Mouse (Mus musculus): ENCODE measurements around the gene 4930519P11Rik. TPM values are rescaled to one million over a fixed set of nuclear protein-coding genes. Genes with fewer than 3 reads are reported as not detected.

Gene 4930519P11Rik
- polyA plus RNA-seq, 1 experiment from 2014 or later = 0.40 TPM

- H3K4me2 ChIP-seq (ENCODE audit: low read depth, low read length) = peak within 1 kb of the TSS; percentile 79
- H3K36me3 ChIP-seq (replicated peaks; ENCODE audit: insufficient read depth, low read length) = 0 out of 2 replicates have a peak, but pooled peaks cover 3% of the 10 kb centered on the region
- peak within 1 kb of the TSS; percentile 91 for H3K9ac ChIP-seq (replicated peaks)
- DNase-seq (peak; percentile 97), ATAC-seq (peak; percentile 98)
- H3K4me3 ChIP-seq (ENCODE audit: low read depth, low read length) = peak within 1 kb of the TSS; percentile 80
- TF ChIP-seq EP300 (IDR thresholded peaks at IDR 0.05; ENCODE audit: low read depth) (peak; percentile 35; the same call in 1 of the 2 replicates), CTCF (IDR thresholded peaks at IDR 0.05; ENCODE audit: low read depth) (no peak)
- H3K4me1 ChIP-seq (ENCODE audit: insufficient read depth) = peaks cover 19% of the 10 kb centered on the region
- H3K27me3 ChIP-seq (ENCODE audit: insufficient read depth, low read length) = no peaks in the 10 kb centered on the region
- 2% methylated on average over 13 of the region's 13 CpGs for WGBS (ENCODE audit: insufficient replicate concordance)
- peak within 1 kb of the TSS; percentile 99 for H3K27ac ChIP-seq (ENCODE audit: low read depth)
- H3K9me3 ChIP-seq (ENCODE audit: low read length) = no peaks in the 10 kb centered on the region
These were observed 9.5 kb downstream of the 4930519P11Rik start, which contains the start of gene Pxmp4 for GRCm38 (mm10) chr2:154603638-154604153. Pxmp4 (minus strand) TSS chr2:154603708.

DNA sequence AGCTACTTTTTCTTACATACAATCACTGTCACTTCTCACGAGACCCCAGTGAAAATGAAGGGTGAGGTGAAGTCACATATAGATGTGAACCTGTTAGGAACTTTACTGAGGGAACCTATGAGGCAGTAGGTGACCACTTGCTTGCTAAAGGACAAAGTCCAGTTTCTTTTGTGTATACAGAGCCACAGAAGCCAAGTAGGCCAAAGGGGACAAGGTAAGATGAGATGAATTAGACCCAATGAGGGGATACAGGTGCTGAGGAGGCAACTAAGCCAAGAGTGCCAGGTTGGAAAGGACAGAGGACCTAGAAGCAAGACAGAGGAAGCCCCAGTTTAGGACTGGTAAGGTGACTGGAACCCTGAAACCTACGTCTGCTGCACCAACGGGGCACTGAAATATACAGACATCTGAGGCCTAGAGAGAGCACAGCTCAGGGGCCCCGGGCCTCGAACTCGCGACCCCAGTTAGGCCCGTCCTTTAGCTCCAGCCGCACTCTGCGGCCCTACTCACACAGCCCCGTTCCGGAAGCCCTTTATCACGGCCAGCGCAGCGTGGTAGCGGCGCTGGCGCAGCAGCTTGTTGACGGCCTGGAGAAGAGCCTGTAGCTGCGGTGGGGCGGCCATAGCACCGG lies 10.1 kb downstream of the 4930519P11Rik start:
- peaks cover 15% of the 10 kb centered on the region for H3K4me1 ChIP-seq (ENCODE audit: insufficient read depth)
- DNase-seq = no peak
- peaks cover 5% of the 10 kb centered on the region; the same call in 1 of the 2 replicates for H3K36me3 ChIP-seq (replicated peaks; ENCODE audit: insufficient read depth, low read length)
- TF ChIP-seq CTCF (IDR thresholded peaks at IDR 0.05; ENCODE audit: low read depth) = no peak
- peak; percentile 44; the same call in 1 of the 2 replicates for TF ChIP-seq EP300 (IDR thresholded peaks at IDR 0.05; ENCODE audit: low read depth)
- peak overlapping the region; percentile 99 for H3K27ac ChIP-seq (ENCODE audit: low read depth)
- H3K9me3 ChIP-seq (ENCODE audit: low read length) = no peaks in the 10 kb centered on the region
- H3K27me3 ChIP-seq (ENCODE audit: insufficient read depth, low read length) = no peaks in the 10 kb centered on the region
- peak overlapping the region; percentile 80 for H3K4me3 ChIP-seq (ENCODE audit: low read depth, low read length)
- ATAC-seq = peak; percentile 53
- H3K9ac ChIP-seq (replicated peaks) = peak overlapping the region; percentile 91
- WGBS (ENCODE audit: insufficient replicate concordance) = 6% methylated on average over 22 of the region's 22 CpGs
- peak overlapping the region; percentile 79 for H3K4me2 ChIP-seq (ENCODE audit: low read depth, low read length)

- 59% methylated on average over 3 of the region's 3 CpGs for WGBS (ENCODE audit: insufficient replicate concordance)
- Histone ChIP-seq H3K27ac (ENCODE audit: low read depth) (peak overlapping the region; percentile 99), H3K27me3 (ENCODE audit: insufficient read depth, low read length) (no peaks in the 10 kb centered on the region), H3K9me3 (ENCODE audit: low read length) (no peaks in the 10 kb centered on the region), H3K36me3 (replicated peaks; ENCODE audit: insufficient read depth, low read length) (peaks cover 8% of the 10 kb centered on the region; the same call in 1 of the 2 replicates), H3K9ac (replicated peaks) (no peak overlapping the region), H3K4me2 (ENCODE audit: low read depth, low read length) (peak overlapping the region; percentile 79), H3K4me1 (ENCODE audit: insufficient read depth) (peaks cover 18% of the 10 kb centered on the region), H3K4me3 (ENCODE audit: low read depth, low read length) (no peak overlapping the region)
- ATAC-seq (peak; percentile 9; the same call in 1 of the 2 replicates), DNase-seq (peak; percentile 61)
- TF ChIP-seq CTCF (IDR thresholded peaks at IDR 0.05; ENCODE audit: low read depth) (no peak), EP300 (IDR thresholded peaks at IDR 0.05; ENCODE audit: low read depth) (peak; percentile 71; the same call in 1 of the 2 replicates)
These were observed 11.9 kb downstream of the 4930519P11Rik start for GRCm38 (mm10) chr2:154601324-154601723.

DNA sequence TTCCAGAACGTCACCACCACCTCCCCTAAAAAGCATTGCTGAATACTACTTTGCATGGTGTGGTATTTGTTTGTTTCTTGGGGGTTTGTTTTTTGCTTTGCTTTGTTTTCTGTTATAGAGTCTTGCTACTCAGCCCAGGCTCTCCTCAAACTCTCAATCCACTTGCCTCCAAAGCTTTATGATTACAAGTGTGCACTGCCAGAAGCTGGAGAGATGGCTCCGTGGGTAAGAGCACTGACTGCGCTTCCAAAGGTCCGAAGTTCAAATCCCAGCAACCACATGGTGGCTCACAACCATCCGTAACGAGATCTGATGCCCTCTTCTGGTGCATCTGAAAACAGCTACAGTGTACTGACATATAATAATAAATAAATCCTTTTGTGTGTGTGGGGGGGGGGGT lies 12.7 kb downstream of the 4930519P11Rik start:
- 56% methylated on average over 6 of the region's 6 CpGs for WGBS (ENCODE audit: insufficient replicate concordance)
- ATAC-seq (no peak), DNase-seq (no peak)
- Histone ChIP-seq H3K27me3 (ENCODE audit: insufficient read depth, low read length) (no peaks in the 10 kb centered on the region), H3K4me1 (ENCODE audit: insufficient read depth) (peaks cover 18% of the 10 kb centered on the region), H3K9ac (replicated peaks) (no peak overlapping the region), H3K4me2 (ENCODE audit: low read depth, low read length) (peak overlapping the region; percentile 31), H3K27ac (ENCODE audit: low read depth) (peak overlapping the region; percentile 26; the same call in 1 of the 2 replicates), H3K36me3 (replicated peaks; ENCODE audit: insufficient read depth, low read length) (peaks cover 15% of the 10 kb centered on the region), H3K4me3 (ENCODE audit: low read depth, low read length) (no peak overlapping the region), H3K9me3 (ENCODE audit: low read length) (no peaks in the 10 kb centered on the region)
- peak; percentile 37; the same call in 1 of the 2 replicates for TF ChIP-seq CTCF (IDR thresholded peaks at IDR 0.05; ENCODE audit: low read depth)
- no peak for TF ChIP-seq EP300 (IDR thresholded peaks at IDR 0.05; ENCODE audit: low read depth)

DNA sequence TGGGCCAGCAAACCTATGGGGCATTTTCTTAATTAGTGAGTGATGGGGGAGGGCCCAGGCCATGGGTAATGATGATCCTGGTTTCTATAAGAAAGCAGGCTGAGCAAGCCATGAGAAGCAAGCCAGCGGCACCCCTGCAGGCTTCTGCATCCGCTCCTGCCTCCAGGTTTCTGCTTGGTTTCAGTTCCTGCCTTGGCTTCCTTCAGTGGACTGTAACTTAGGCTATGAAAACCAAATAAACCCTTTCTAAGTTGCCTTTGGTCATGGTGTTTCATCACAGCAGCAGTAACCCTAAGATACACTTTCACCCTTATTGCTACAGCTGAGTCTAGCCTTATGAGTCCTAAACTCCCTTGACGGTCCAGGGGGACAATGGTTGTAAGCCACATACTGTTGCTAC lies 15.8 kb downstream of the 4930519P11Rik start:
- peaks cover 5% of the 10 kb centered on the region for H3K4me1 ChIP-seq (ENCODE audit: insufficient read depth)
- no peak overlapping the region for H3K9ac ChIP-seq (replicated peaks)
- ATAC-seq (no peak), DNase-seq (no peak)
- peaks cover 26% of the 10 kb centered on the region for H3K36me3 ChIP-seq (replicated peaks; ENCODE audit: insufficient read depth, low read length)
- TF ChIP-seq EP300 (IDR thresholded peaks at IDR 0.05; ENCODE audit: low read depth) (no peak), CTCF (IDR thresholded peaks at IDR 0.05; ENCODE audit: low read depth) (no peak)
- H3K4me3 ChIP-seq (ENCODE audit: low read depth, low read length) = no peak overlapping the region
- H3K4me2 ChIP-seq (ENCODE audit: low read depth, low read length) = no peak overlapping the region
- no peak overlapping the region for H3K27ac ChIP-seq (ENCODE audit: low read depth)
- WGBS (ENCODE audit: insufficient replicate concordance) = 76% methylated on average over 3 of the region's 3 CpGs
- H3K9me3 ChIP-seq (ENCODE audit: low read length) = no peaks in the 10 kb centered on the region
- H3K27me3 ChIP-seq (ENCODE audit: insufficient read depth, low read length) = no peaks in the 10 kb centered on the region

DNA sequence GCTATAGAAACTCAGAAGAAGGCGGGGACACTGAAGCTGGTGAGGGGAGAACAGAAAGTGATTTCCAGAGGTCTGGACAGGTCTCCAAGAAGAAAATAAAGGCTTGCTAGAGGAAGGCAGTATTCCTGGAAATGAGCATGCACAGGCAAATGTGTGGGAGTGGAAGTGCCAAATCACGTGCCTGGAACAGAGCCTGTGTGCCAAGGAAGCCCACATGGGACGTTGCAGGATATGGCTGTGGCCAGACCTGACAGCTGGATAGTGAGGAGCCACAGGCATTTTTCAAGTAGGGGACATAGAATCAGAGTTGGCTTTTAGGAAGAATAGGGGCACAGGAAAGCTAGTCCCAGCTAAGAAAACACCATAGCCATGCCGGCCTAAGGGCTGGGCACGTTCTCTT lies 17.5 kb downstream of the 4930519P11Rik start:
- 75% methylated on average over 5 of the region's 5 CpGs for WGBS (ENCODE audit: insufficient replicate concordance)
- H3K27ac ChIP-seq (ENCODE audit: low read depth) = no peak overlapping the region
- H3K9me3 ChIP-seq (ENCODE audit: low read length) = no peaks in the 10 kb centered on the region
- TF ChIP-seq EP300 (IDR thresholded peaks at IDR 0.05; ENCODE audit: low read depth) (no peak), CTCF (IDR thresholded peaks at IDR 0.05; ENCODE audit: low read depth) (no peak)
- peaks cover 3% of the 10 kb centered on the region; the same call in 1 of the 2 replicates for H3K4me1 ChIP-seq (ENCODE audit: insufficient read depth)
- H3K4me3 ChIP-seq (ENCODE audit: low read depth, low read length) = no peak overlapping the region
- H3K36me3 ChIP-seq (replicated peaks; ENCODE audit: insufficient read depth, low read length) = peaks cover 33% of the 10 kb centered on the region
- ATAC-seq (no peak), DNase-seq (no peak)
- H3K4me2 ChIP-seq (ENCODE audit: low read depth, low read length) = no peak overlapping the region
- H3K9ac ChIP-seq (replicated peaks) = no peak overlapping the region
- no peaks in the 10 kb centered on the region for H3K27me3 ChIP-seq (ENCODE audit: insufficient read depth, low read length)
